Mouse (Mus musculus) CH12.LX (cell line): ENCODE measurements around the gene Rin3. TPM values are rescaled to one million over a fixed set of nuclear protein-coding genes. Genes with fewer than 3 reads are reported as not detected.

Experiments used
- DNase-seq: peaks from one replicate; pipeline ENCODE4 v3.0.0-alpha.2; 2013; ENCODE audit errors: extremely low read depth
- H3K27ac ChIP-seq: 2 replicates; pipeline ENCODE4 v1.5.1; 2012; ENCODE audit warnings: low read depth, mild to moderate bottlenecking, control low read depth, moderate library complexity; ENCODE audit not compliant: insufficient read depth
- H3K27me3 ChIP-seq: replicated peaks from 2 replicates; pipeline ENCODE3; 2012; ENCODE audit warnings: inconsistent platforms
- H3K36me3 ChIP-seq, 2 experiments: replicated peaks in 1 of 2; 2 replicates each; pipeline versions ENCODE3 to v1.6.1; 2012; ENCODE audit warnings: inconsistent platforms in 1 of 2, low read length in 1 of 2, mild to moderate bottlenecking in 1 of 2, mixed read lengths in 1 of 2, moderate library complexity in 1 of 2; ENCODE audit not compliant: control insufficient read depth in 1 of 2, insufficient read depth in 1 of 2
- H3K4me1 ChIP-seq, 2 experiments: 2 replicates each; pipeline ENCODE4 v1.6.1; 2012; ENCODE audit warnings: inconsistent platforms in 1 of 2, moderate library complexity in 1 of 2; ENCODE audit not compliant: insufficient read depth in 2 of 2, control insufficient read depth in 1 of 2
- H3K4me2 ChIP-seq: 2 replicates; pipeline ENCODE4 v1.6.1; 2012; ENCODE audit warnings: low read depth, mild to moderate bottlenecking, control low read depth; ENCODE audit not compliant: poor library complexity, insufficient read depth, severe bottlenecking
- H3K4me3 ChIP-seq, 3 experiments: fragments of 150-350 bp in 1 of 3; sonication (generic) in 1 of 3; replicated peaks in 1 of 3; 2 replicates each; pipeline versions ENCODE3 to v1.5.1; 2011 to 2012; ENCODE audit warnings: low read depth in 2 of 3, low read length in 2 of 3, mild to moderate bottlenecking in 2 of 3, moderate library complexity in 2 of 3, control low read depth in 1 of 3, improper control_type of control experiment in 1 of 3, inconsistent platforms in 1 of 3, mixed read lengths in 1 of 3; ENCODE audit not compliant: poor library complexity in 1 of 3
- H3K79me2 ChIP-seq: replicated peaks from 2 replicates; pipeline ENCODE4 v1.6.1; 2012; ENCODE audit warnings: mild to moderate bottlenecking, moderate library complexity; ENCODE audit not compliant: control insufficient read depth, poor library complexity, insufficient read depth, severe bottlenecking; ENCODE audit errors: extremely low read depth
- H3K9ac ChIP-seq: 2 replicates; pipeline ENCODE4 v1.6.1; 2012; ENCODE audit warnings: low read depth, mild to moderate bottlenecking, control low read depth, moderate library complexity; ENCODE audit not compliant: insufficient read depth
- H3K9me3 ChIP-seq: replicated peaks from 2 replicates; pipeline ENCODE3; 2012; ENCODE audit warnings: low read length, inconsistent platforms, mixed read lengths
- BHLHE40 ChIP-seq: IDR thresholded peaks from 2 replicates; pipeline ENCODE4 v1.6.1; 2011; ENCODE audit warnings: mild to moderate bottlenecking, low read depth, low read length, improper control_type of control experiment
- CHD1 ChIP-seq: IDR thresholded peaks from 2 replicates; pipeline ENCODE4 v1.6.1; 2012; ENCODE audit warnings: low read depth, low read length, improper control_type of control experiment, inconsistent platforms
- CHD2 ChIP-seq: IDR thresholded peaks from 2 replicates; pipeline ENCODE4 v1.6.1; 2011; ENCODE audit warnings: low read length, improper control_type of control experiment
- CTCF ChIP-seq, 2 experiments: IDR thresholded peaks in 1 of 2; conservative IDR thresholded peaks in 1 of 2; 2 replicates each; pipeline ENCODE4 v1.5.1; 2011 to 2012; ENCODE audit warnings: low read depth in 2 of 2, low read length in 2 of 2, improper control_type of control experiment in 1 of 2, inconsistent platforms in 1 of 2, mild to moderate bottlenecking in 1 of 2, moderate library complexity in 1 of 2
- E2F4 ChIP-seq: IDR thresholded peaks from 2 replicates; pipeline ENCODE4 v1.6.1; 2011; ENCODE audit warnings: low read depth, low read length, improper control_type of control experiment; ENCODE audit not compliant: insufficient replicate concordance
- ELF1 ChIP-seq: IDR thresholded peaks from 2 replicates; pipeline ENCODE4 v1.6.1; 2014; ENCODE audit warnings: low read depth, mild to moderate bottlenecking, inconsistent platforms, low read length, improper control_type of control experiment
- EP300 ChIP-seq: IDR thresholded peaks from 2 replicates; pipeline ENCODE4 v1.6.1; 2011; ENCODE audit warnings: low read length, improper control_type of control experiment
- ETS1 ChIP-seq: conservative IDR thresholded peaks from 2 replicates; pipeline ENCODE4 v1.6.1; 2012; ENCODE audit warnings: low read depth, mild to moderate bottlenecking, inconsistent platforms, low read length, improper control_type of control experiment, moderate library complexity
- GABPA ChIP-seq: IDR thresholded peaks from 2 replicates; pipeline ENCODE4 v1.6.1; 2012; ENCODE audit warnings: low read depth, low read length, improper control_type of control experiment, inconsistent platforms; ENCODE audit not compliant: insufficient replicate concordance
- HCFC1 ChIP-seq: IDR thresholded peaks from 2 replicates; pipeline ENCODE4 v1.6.1; 2012; ENCODE audit warnings: low read depth, mild to moderate bottlenecking, inconsistent platforms, low read length, improper control_type of control experiment
- IRF4 ChIP-seq: IDR thresholded peaks from 2 replicates; pipeline ENCODE4 v1.6.1; 2014; ENCODE audit warnings: low read depth, mild to moderate bottlenecking, inconsistent platforms, low read length, improper control_type of control experiment
- MYC ChIP-seq: IDR thresholded peaks from 2 replicates; pipeline ENCODE4 v1.6.1; 2011; ENCODE audit warnings: low read depth, mild to moderate bottlenecking, improper control_type of control experiment, low read length
- NELFE ChIP-seq: IDR thresholded peaks from 2 replicates; pipeline ENCODE4 v1.6.1; 2011; ENCODE audit warnings: low read depth, low read length, improper control_type of control experiment
- NRF1 ChIP-seq: IDR thresholded peaks from 2 replicates; pipeline ENCODE4 v1.6.1; 2014; ENCODE audit warnings: low read depth, mild to moderate bottlenecking, inconsistent platforms, low read length, improper control_type of control experiment, moderate library complexity
- PAX5 ChIP-seq: IDR thresholded peaks from 2 replicates; pipeline ENCODE4 v1.6.1; 2012; ENCODE audit warnings: low read length, inconsistent platforms, mixed read lengths
- POLR2A ChIP-seq: IDR thresholded peaks from 2 replicates; pipeline ENCODE4 v1.6.1; 2011; ENCODE audit warnings: low read depth, mild to moderate bottlenecking, improper control_type of control experiment, low read length
- POLR2AphosphoS2 ChIP-seq: IDR thresholded peaks from 2 replicates; pipeline ENCODE4 v1.6.1; 2011; ENCODE audit warnings: low read depth, low read length, improper control_type of control experiment
- RAD21 ChIP-seq: IDR thresholded peaks from 2 replicates; pipeline ENCODE4 v1.6.1; 2011; ENCODE audit warnings: low read depth, mild to moderate bottlenecking, low read length, improper control_type of control experiment, moderate library complexity
- UBTF ChIP-seq: IDR thresholded peaks from 2 replicates; pipeline ENCODE4 v1.6.1; 2012; ENCODE audit warnings: low read depth, mild to moderate bottlenecking, inconsistent platforms, low read length, improper control_type of control experiment, moderate library complexity
- USF1 ChIP-seq: IDR thresholded peaks from 2 replicates; pipeline ENCODE4 v1.6.1; 2014; ENCODE audit warnings: low read depth, mild to moderate bottlenecking, inconsistent platforms, low read length, improper control_type of control experiment
- USF2 ChIP-seq: conservative IDR thresholded peaks from 2 replicates; pipeline ENCODE4 v1.6.1; 2011; ENCODE audit warnings: low read depth, low read length, improper control_type of control experiment
- ZC3H11A ChIP-seq: IDR thresholded peaks from 2 replicates; pipeline ENCODE4 v1.6.1; 2012; ENCODE audit warnings: low read depth, mild to moderate bottlenecking, inconsistent platforms, low read length, improper control_type of control experiment
- ZKSCAN1 ChIP-seq: IDR thresholded peaks from 2 replicates; pipeline ENCODE4 v1.6.1; 2012; ENCODE audit warnings: low read depth, inconsistent platforms, low read length, improper control_type of control experiment, borderline replicate concordance
- ZMIZ1 ChIP-seq: IDR thresholded peaks from 2 replicates; pipeline ENCODE4 v1.6.1; 2012; ENCODE audit warnings: low read depth, mild to moderate bottlenecking, inconsistent platforms, low read length, improper control_type of control experiment
- dilution Hi-C: fragments of 300-500 bp; cut with MboI; formaldehyde crosslinking; loops from 2 replicates; pipeline ENCODE4 v1.14.3; 2020; ENCODE audit warnings: low sequenced_read_pairs; ENCODE audit not compliant: extremely low pct_unique_long_range_greater_than_20kb, extremely low pct_ligation_motif_present
- in situ Hi-C: fragments of 300-500 bp; cut with MboI; formaldehyde crosslinking; loops from 3 replicates; pipeline ENCODE4 v1.14.3; 2019; ENCODE audit warnings: low sequenced_read_pairs, low pct_ligation_motif_present, low pct_unique_long_range_greater_than_20kb, mixed read lengths
- polyA plus RNA-seq: library from polyadenylated mRNA; unstranded; fragments of >175 nt; gene quantifications from 2 replicates; pipeline ENCODE4 v1.2.1, GENCODE M21; 2012; ENCODE audit warnings: low read depth; ENCODE audit not compliant: insufficient read length
- total RNA-seq, 2 experiments: library from RNA; depleted of rRNA; stranded (reverse); fragments of 300-350 nt in 1 of 2; fragments of >200 nt in 1 of 2; gene quantifications; 2 replicates each; pipeline ENCODE4 v1.2.3; 2012 to 2014

Gene Rin3
- total and polyA plus RNA-seq, 3 experiments: 2.4 to 10.0 (median 8.4) TPM

DNA sequence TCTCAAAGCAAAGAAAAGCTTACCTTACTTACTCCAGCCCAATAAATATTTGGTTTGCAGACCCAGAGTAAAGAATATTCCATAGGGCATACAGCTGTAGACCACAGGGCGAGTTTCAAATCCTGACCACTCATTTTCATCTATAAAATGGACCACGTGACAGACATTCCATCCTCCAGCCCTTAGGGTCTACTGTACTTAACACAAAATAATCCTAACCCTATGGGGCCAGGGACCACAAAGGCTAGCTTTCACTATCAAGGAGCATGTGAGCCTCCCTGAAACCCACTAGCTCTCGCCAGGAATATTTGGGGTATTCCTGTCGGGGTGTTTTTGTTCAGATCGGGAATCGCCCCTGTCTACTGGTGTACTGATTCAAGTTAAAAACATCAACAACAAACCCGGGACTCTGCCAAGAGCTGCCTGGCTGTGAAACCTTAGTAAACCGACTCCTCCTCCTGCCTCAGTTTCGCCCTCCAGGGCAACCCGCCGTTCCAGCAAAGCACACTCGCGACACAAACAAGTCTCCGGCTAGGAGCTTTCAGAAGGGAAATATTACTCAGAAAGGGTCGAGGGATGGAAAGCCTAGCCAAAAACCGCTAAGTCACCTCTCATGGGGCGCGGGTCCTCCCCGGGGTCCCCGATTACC lies 156.3 kb downstream of the Rin3 start:
- Histone ChIP-seq H3K4me2 (peak overlapping the region; percentile 48), H3K36me3 (peaks cover 0 to 3% of the 10 kb centered on the region in 2 experiments), H3K9ac (peak overlapping the region; percentile 79), H3K27ac (no peak overlapping the region), H3K4me3 (peak overlapping the region; percentile 69 to 74 (median 73)), H3K9me3 (no peaks in the 10 kb centered on the region), H3K4me1 (peaks cover 8 to 40% of the 10 kb centered on the region in 2 experiments), H3K27me3 (no peaks in the 10 kb centered on the region), H3K79me2 (peaks cover 9% of the 10 kb centered on the region)
- DNase-seq: no peak
- TF ChIP-seq USF1: peak; percentile 66
- TF ChIP-seq USF2: peak; percentile 64; the same call in 1 of the 2 replicates
- 0 out of 2 replicates have a peak, but pooled peaks have one; percentile 4 for TF ChIP-seq BHLHE40
- no peak for TF ChIP-seq NRF1
- dilution Hi-C loops: no loop called here
- in situ Hi-C loops: no loop called here

DNA sequence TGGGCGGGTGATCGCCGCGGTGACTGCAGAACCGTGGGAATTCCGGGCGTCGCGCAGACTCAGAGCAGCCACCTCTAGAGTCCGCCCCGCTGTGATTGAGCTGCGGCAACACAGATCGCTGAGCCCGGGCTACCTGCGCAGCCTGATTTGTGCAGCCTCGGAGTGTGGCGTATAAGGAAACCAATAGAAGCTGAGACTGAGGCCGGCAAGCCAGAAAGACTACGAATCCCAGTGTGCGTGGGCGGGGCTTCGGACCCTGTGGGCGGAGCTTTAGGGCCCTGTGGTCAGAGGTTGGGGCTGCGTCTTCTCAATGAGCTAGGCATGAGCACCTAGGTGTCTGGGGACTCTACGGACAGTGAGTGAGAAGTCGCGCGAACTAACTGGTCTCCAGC lies 156.8 kb downstream of the Rin3 start, which contains the start of gene Lgmn:
Gene Lgmn, minus strand, starts transcription at position 182 of the 392 bp plus-strand sequence.
- in situ Hi-C loops (no loop called here), dilution Hi-C loops (no loop called here)
- H3K36me3 ChIP-seq: no peaks in the 10 kb centered on the region
- H3K27me3 ChIP-seq: no peaks in the 10 kb centered on the region
- peak; percentile 98 for DNase-seq
- H3K4me1 ChIP-seq: peaks cover 8 to 35% of the 10 kb centered on the region in 2 experiments
- TF ChIP-seq NRF1 (peak; percentile 93), PAX5 (no peak), USF2 (no peak), POLR2AphosphoS2 (no peak), RAD21 (no peak), CTCF (conservative IDR thresholded peaks at IDR 0.05 in 1 of 2, IDR thresholded peaks at IDR 0.05 in 1 of 2; ENCODE audit: low read depth in 2 of 2, low read length in 2 of 2) (no peak), POLR2A (peak; percentile 64), CHD1 (no peak), HCFC1 (peak; percentile 33; the same call in 1 of the 2 replicates), ZKSCAN1 (no peak), MYC (0 out of 2 replicates have a peak, but pooled peaks have one; percentile 25), UBTF (no peak), NELFE (peak; percentile 52; the same call in 1 of the 2 replicates), EP300 (no peak), E2F4 (0 out of 2 replicates have a peak, but pooled peaks have one; percentile 22), ZMIZ1 (peak; percentile 70), ZC3H11A (no peak), IRF4 (peak; percentile 27; the same call in 1 of the 2 replicates), GABPA (no peak), ETS1 (peak; percentile 25; the same call in 1 of the 2 replicates), ELF1 (peak; percentile 52), CHD2 (peak; percentile 82)
- peak within 1 kb of the TSS; percentile 69 to 74 (median 73) for H3K4me3 ChIP-seq
- H3K4me2 ChIP-seq: peak within 1 kb of the TSS; percentile 48
- no peaks in the 10 kb centered on the region for H3K9me3 ChIP-seq
- H3K9ac ChIP-seq: peak within 1 kb of the TSS; percentile 79
- no peak within 1 kb of the TSS for H3K27ac ChIP-seq
- peaks cover 9% of the 10 kb centered on the region for H3K79me2 ChIP-seq
